Mouse (Mus musculus) splenic B cell, adult 2 months (primary cell): ENCODE data around the gene Cbr4.
A peak's percentile ranks its signal among the peaks of the same experiment; 100 is the strongest.

Source experiments
- DNase-seq: peaks from one replicate; pipeline ENCODE4 v3.0.0-alpha.2; 2011; ENCODE audit warnings: low read depth, low spot score
- H3K27me3 ChIP-seq: 2 replicates; pipeline ENCODE4 v1.6.1; 2012; ENCODE audit warnings: mild to moderate bottlenecking, low read length, moderate library complexity, mixed read lengths; ENCODE audit not compliant: control insufficient read depth, poor library complexity, insufficient read depth, severe bottlenecking
- H3K36me3 ChIP-seq: 2 replicates; pipeline ENCODE4 v1.6.1; 2012; ENCODE audit warnings: mild to moderate bottlenecking, low read length, moderate library complexity, mixed read lengths; ENCODE audit not compliant: control insufficient read depth, poor library complexity, insufficient read depth, severe bottlenecking

The Cbr4 gene

GRCm38 (mm10) chr8:61487597-61488156 lies at the start of gene Cbr4:
Cbr4 (plus strand) TSS chr8:61487734.
- H3K27me3 ChIP-seq = no peaks in the 10 kb centered on the region
- peak; percentile 95 for DNase-seq
- no peaks in the 10 kb centered on the region for H3K36me3 ChIP-seq

GRCm38 (mm10) chr8:61442988-61443387 lies 44.5 kb upstream of the Cbr4 start:
- DNase-seq = no peak
- Histone ChIP-seq H3K36me3 (no peaks in the 10 kb centered on the region), H3K27me3 (no peaks in the 10 kb centered on the region)

DNA sequence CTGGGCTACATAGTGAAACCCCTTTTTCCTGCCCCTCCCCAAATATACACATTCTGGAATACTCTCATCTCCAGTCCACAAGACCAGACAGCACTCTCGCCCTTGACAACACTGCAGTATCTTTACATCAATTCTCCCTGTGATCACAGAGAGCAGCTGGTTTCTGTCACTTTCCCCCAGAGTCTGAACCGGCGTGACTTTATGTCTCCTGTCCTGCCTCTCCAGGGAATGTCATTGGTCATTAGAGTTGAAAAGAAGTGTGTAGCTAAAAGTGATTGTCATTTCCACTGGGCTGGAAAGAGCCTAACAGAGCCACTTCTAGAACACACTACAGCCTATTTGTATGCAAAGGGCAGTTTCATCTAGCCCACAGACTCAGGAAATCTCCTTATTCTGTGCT lies 43.2 kb upstream of the Cbr4 start:
- Histone ChIP-seq H3K36me3 (no peaks in the 10 kb centered on the region), H3K27me3 (no peaks in the 10 kb centered on the region)
- DNase-seq = no peak

GRCm38 (mm10) chr8:61446329-61446728 lies 41.2 kb upstream of the Cbr4 start:
- no peak for DNase-seq
- no peaks in the 10 kb centered on the region for H3K27me3 ChIP-seq

DNA sequence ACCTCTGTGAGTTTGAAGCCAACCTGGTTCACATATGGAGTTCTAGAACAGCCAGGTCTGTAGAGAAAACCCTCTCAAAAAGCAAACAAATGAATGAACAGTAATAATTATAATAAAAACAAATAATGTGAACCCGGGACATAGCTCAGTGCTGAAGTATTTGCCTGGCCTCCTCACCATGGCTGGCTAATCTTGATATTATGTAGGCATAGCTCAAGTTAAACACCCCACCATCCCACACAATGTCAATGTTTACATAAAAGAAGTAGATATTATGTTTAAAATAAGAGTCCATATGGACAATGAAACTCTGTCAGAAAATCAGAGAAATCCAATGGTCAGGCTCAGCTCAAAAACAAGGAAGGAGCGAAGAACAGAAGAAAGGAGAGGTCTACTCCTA lies 39.4 kb upstream of the Cbr4 start:
- no peak for DNase-seq
- Histone ChIP-seq H3K36me3 (no peaks in the 10 kb centered on the region), H3K27me3 (no peaks in the 10 kb centered on the region)

More at GRCm38 (mm10) chr8:61446329-61446728, 41.2 kb upstream of the Cbr4 start:
- no peaks in the 10 kb centered on the region for H3K36me3 ChIP-seq

- DNase-seq = peak; percentile 4
- Histone ChIP-seq H3K27me3 (no peaks in the 10 kb centered on the region), H3K36me3 (no peaks in the 10 kb centered on the region)
Observed at GRCm38 (mm10) chr8:61448881-61449280, 38.7 kb upstream of the Cbr4 start.

- DNase-seq = peak; percentile 52
- Histone ChIP-seq H3K27me3 (no peaks in the 10 kb centered on the region), H3K36me3 (no peaks in the 10 kb centered on the region)
Observed at GRCm38 (mm10) chr8:61450916-61451575, 36.5 kb upstream of the Cbr4 start.

DNA sequence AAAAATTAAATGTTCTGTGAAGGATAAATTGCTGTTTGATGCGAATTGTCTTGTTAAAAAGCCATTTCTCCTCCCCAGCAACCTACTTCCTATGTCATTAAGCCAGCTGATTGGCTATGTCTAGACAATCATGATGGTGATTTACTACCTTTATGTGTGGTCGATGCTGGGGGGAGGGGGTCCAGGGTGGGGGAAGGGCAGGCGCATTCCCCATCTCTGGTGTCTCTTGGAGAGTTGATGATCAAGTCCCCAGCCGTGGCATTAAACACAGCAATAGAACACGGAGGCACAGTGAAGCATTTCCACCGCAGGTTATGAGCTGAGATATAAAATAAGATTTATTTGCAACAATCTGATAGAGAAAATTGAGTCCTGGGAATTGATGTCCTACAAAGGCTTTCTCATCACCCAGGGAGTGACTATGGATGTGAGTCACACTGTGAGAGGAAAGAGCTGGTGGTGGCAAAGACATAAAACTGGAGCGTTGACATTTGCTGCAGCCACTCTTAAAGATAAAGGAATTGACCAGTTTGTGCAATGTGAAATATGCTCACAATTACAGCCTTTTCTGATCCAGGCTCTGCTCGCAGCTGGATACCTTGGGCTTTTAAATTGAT lies 35.7 kb upstream of the Cbr4 start:
- DNase-seq = no peak
- no peaks in the 10 kb centered on the region for H3K27me3 ChIP-seq
- H3K36me3 ChIP-seq = no peaks in the 10 kb centered on the region

GRCm38 (mm10) chr8:61459763-61460162 lies 27.8 kb upstream of the Cbr4 start:
- Histone ChIP-seq H3K27me3 (no peaks in the 10 kb centered on the region; the same call in 1 of the 2 replicates), H3K36me3 (no peaks in the 10 kb centered on the region)
- no peak for DNase-seq

- Histone ChIP-seq H3K36me3 (no peaks in the 10 kb centered on the region), H3K27me3 (no peaks in the 10 kb centered on the region; the same call in 1 of the 2 replicates)
- no peak for DNase-seq
Observed at GRCm38 (mm10) chr8:61462221-61462620, 25.3 kb upstream of the Cbr4 start.

DNA sequence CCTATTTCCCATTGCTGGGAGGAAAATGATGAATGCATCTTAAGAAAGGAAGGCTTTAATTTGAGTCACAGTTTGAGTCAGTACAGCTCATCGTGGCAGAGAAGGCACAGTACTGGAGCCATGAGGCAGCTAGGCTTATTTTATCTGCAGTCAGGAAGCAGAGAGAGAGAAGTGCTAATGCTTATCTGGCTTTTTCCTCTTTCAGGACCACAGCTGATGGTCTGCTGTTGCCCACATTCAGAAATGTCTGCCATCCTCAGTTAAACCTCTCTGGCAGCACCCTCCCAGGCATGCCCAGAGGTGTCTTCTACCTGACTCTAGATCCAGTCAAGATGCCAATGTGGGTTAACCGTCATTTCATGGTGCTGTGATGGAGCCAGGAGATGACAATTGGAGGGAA lies 23.1 kb upstream of the Cbr4 start:
- H3K27me3 ChIP-seq = no peaks in the 10 kb centered on the region; the same call in 1 of the 2 replicates
- no peak for DNase-seq
- H3K36me3 ChIP-seq = no peaks in the 10 kb centered on the region

DNA sequence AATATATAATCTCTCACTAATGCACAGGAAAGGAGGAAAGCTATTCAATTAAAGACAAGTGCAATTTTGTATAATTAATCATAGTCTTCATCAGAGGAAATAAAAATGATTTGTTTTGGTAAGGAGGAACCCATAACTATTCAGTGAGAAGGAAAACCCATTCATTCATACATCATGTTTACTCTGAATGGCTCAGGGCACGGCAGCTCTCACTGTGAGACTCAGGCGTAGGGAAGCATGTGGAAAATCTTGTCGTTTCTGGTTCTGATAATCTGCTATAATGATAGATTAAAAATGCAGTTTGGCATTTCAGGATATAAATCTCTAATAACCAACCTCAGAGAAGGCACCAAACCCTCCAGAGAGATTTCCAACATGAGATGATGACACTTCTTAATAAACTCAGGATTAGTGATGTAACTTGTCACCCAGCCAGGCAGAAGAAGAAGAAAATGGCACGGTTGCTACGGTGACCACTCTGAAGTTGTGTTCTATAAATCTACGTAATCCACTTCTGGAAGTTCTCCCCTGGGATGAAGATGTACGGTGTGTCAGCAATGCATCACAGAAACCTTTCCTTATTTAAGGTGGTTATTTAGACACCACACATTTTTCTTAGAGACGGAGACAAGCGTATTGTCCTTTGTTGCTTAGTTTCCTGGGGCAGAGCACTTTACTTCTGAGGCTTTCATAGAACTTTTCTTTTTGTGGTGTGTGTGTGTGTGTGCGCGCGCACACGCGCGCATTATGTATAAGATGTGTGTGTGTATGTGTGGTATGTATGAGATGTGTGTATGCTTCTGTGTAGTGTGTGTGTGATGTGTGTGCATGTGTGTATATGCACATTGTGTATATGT lies 20.6 kb upstream of the Cbr4 start:
- DNase-seq = no peak
- Histone ChIP-seq H3K27me3 (no peaks in the 10 kb centered on the region; the same call in 1 of the 2 replicates), H3K36me3 (no peaks in the 10 kb centered on the region)

DNA sequence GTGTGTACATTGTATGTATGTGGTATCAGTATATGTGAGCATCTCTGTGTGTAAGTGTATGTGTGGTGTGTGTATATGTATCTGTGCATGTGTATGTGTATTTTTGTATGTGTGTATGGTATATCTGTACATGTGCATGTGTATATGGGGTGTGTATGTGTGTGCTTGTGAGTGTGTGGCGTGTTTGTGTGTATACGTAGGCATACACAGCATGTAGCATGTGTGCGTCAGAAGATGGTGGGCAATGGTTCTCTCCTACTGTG lies 20.1 kb upstream of the Cbr4 start:
- DNase-seq = no peak
- no peaks in the 10 kb centered on the region; the same call in 1 of the 2 replicates for H3K27me3 ChIP-seq
- no peaks in the 10 kb centered on the region for H3K36me3 ChIP-seq

GRCm38 (mm10) chr8:61470213-61470612 lies 17.3 kb upstream of the Cbr4 start:
- no peaks in the 10 kb centered on the region for H3K36me3 ChIP-seq
- no peak for DNase-seq
- H3K27me3 ChIP-seq = no peaks in the 10 kb centered on the region

DNA sequence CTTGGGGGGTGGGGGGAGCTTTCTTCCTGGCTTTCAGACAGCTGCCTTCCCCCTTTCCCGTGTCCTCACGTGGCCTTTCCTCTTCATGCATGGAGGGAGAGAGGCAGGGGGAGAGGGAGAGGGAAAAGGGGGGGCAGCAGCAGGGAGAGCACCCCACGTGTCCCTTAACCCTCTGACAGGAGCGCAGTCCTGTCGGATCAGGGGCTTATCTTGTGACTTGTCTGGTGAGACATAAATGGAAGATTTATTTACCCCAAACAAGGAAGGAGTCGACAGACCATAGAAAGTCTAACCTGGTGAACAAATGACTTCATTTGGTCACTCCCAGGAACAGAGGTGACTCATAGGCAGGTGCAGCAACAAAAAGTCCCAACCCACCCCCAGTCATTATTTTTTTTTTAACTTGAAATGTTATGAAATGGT lies 12.3 kb upstream of the Cbr4 start:
- no peaks in the 10 kb centered on the region for H3K36me3 ChIP-seq
- DNase-seq = no peak
- H3K27me3 ChIP-seq = no peaks in the 10 kb centered on the region
